Mouse (Mus musculus): ENCODE measurements at regions not wholly inside any gene's neighbourhood (a gene's known extent, or its start where the extent isn't known, plus 50 kb on each side); places are given as distances from the start of the nearest gene placed in this dataset.
"Not testable (repeated sequence)": the region's sequence is repeated elsewhere in the genome, so short reads cannot be mapped to it uniquely, and the experiment has no call there.

GRCm38 (mm10) chr6:69932297-69932696 lies 859.7 kb downstream of the Rpia start:
- TF ChIP-seq ZNF384 (IDR thresholded peaks at IDR 0.05; ENCODE audit: low read depth, low read length) (no peak), MAFK (IDR thresholded peaks at IDR 0.05; ENCODE audit: insufficient read depth, low read depth, low read length) (no peak)
- Histone ChIP-seq H3K9ac (ENCODE audit: insufficient read depth, low read depth, low read length, poor library complexity, severe bottlenecking) (no peak overlapping the region), H3K4me1 (ENCODE audit: control insufficient read depth in 2 of 2, insufficient read depth in 2 of 2, low read length in 2 of 2, poor library complexity in 1 of 2) (no peaks in the 10 kb centered on the region), H3K27ac (ENCODE audit: insufficient read depth, low read depth, low read length, poor library complexity, severe bottlenecking) (no peak overlapping the region), H3K4me3 (ENCODE audit: insufficient read depth in 1 of 2, low read depth in 1 of 2, low read length in 2 of 2, poor library complexity in 1 of 2, severe bottlenecking in 1 of 2) (no peak overlapping the region), H3K36me3 (ENCODE audit: control insufficient read depth, insufficient read depth, low read length, poor library complexity, severe bottlenecking) (no peaks in the 10 kb centered on the region), H3K9me3 (ENCODE audit: control insufficient read depth, insufficient read depth, low read depth, low read length) (no peaks in the 10 kb centered on the region)
- in situ Hi-C loops (cut with MboI; ENCODE audit: low sequenced_read_pairs in 2 of 2, unreplicated experiment in 2 of 2): no loop called here
- DNase-seq (ENCODE audit: low read depth, low spot score): no peak

- no peak for DNase-seq (ENCODE audit: low read depth, low spot score)
- TF ChIP-seq ZC3H11A (IDR thresholded peaks at IDR 0.05; ENCODE audit: borderline replicate concordance, low read depth, low read length): peak; percentile 29; the same call in 1 of the 2 replicates
- TF ChIP-seq HCFC1 (IDR thresholded peaks at IDR 0.05; ENCODE audit: borderline replicate concordance, insufficient read depth, low read length): no peak
- in situ Hi-C loops (cut with MboI; ENCODE audit: low sequenced_read_pairs in 2 of 2, unreplicated experiment in 2 of 2): no loop called here
- no peaks in the 10 kb centered on the region for H3K4me1 ChIP-seq (ENCODE audit: control insufficient read depth in 2 of 2, insufficient read depth in 2 of 2, low read length in 2 of 2, poor library complexity in 1 of 2)
- H3K9ac ChIP-seq (ENCODE audit: insufficient read depth, low read depth, low read length, poor library complexity, severe bottlenecking): no peak overlapping the region
- H3K27ac ChIP-seq (ENCODE audit: insufficient read depth, low read depth, low read length, poor library complexity, severe bottlenecking): no peak overlapping the region
- H3K36me3 ChIP-seq (ENCODE audit: control insufficient read depth, insufficient read depth, low read length, poor library complexity, severe bottlenecking): no peaks in the 10 kb centered on the region
- H3K9me3 ChIP-seq (ENCODE audit: control insufficient read depth, insufficient read depth, low read depth, low read length): 0 out of 2 replicates have a peak, but pooled peaks cover 2% of the 10 kb centered on the region
- no peak overlapping the region for H3K4me3 ChIP-seq (ENCODE audit: insufficient read depth in 1 of 2, low read depth in 1 of 2, low read length in 2 of 2, poor library complexity in 1 of 2, severe bottlenecking in 1 of 2)
Observed at GRCm38 (mm10) chr6:69914781-69915180, 877.3 kb downstream of the Rpia start.

- H3K36me3 ChIP-seq (ENCODE audit: control insufficient read depth, insufficient read depth, low read length, poor library complexity, severe bottlenecking): no peaks in the 10 kb centered on the region
- in situ Hi-C loops (cut with MboI; ENCODE audit: low sequenced_read_pairs in 2 of 2, unreplicated experiment in 2 of 2): no loop called here
- no peak overlapping the region for H3K9ac ChIP-seq (ENCODE audit: insufficient read depth, low read depth, low read length, poor library complexity, severe bottlenecking)
- H3K27ac ChIP-seq (ENCODE audit: insufficient read depth, low read depth, low read length, poor library complexity, severe bottlenecking): no peak overlapping the region
- H3K4me3 ChIP-seq (ENCODE audit: insufficient read depth in 1 of 2, low read depth in 1 of 2, low read length in 2 of 2, poor library complexity in 1 of 2, severe bottlenecking in 1 of 2): no peak overlapping the region
- no peaks in the 10 kb centered on the region for H3K9me3 ChIP-seq (ENCODE audit: control insufficient read depth, insufficient read depth, low read depth, low read length)
- TF ChIP-seq HCFC1 (IDR thresholded peaks at IDR 0.05; ENCODE audit: borderline replicate concordance, insufficient read depth, low read length): no peak
- TF ChIP-seq ZC3H11A (IDR thresholded peaks at IDR 0.05; ENCODE audit: borderline replicate concordance, low read depth, low read length): no peak
- no peak for TF ChIP-seq CHD2 (IDR thresholded peaks at IDR 0.05; ENCODE audit: low read depth, low read length)
- TF ChIP-seq ZNF384 (IDR thresholded peaks at IDR 0.05; ENCODE audit: low read depth, low read length): no peak
- TF ChIP-seq MAFK (IDR thresholded peaks at IDR 0.05; ENCODE audit: insufficient read depth, low read depth, low read length): no peak
- no peak for DNase-seq (ENCODE audit: low read depth, low spot score)
- no peaks in the 10 kb centered on the region for H3K4me1 ChIP-seq (ENCODE audit: control insufficient read depth in 2 of 2, insufficient read depth in 2 of 2, low read length in 2 of 2, poor library complexity in 1 of 2)
Observed at GRCm38 (mm10) chr6:69879286-69879685, 912.7 kb downstream of the Rpia start.

DNA sequence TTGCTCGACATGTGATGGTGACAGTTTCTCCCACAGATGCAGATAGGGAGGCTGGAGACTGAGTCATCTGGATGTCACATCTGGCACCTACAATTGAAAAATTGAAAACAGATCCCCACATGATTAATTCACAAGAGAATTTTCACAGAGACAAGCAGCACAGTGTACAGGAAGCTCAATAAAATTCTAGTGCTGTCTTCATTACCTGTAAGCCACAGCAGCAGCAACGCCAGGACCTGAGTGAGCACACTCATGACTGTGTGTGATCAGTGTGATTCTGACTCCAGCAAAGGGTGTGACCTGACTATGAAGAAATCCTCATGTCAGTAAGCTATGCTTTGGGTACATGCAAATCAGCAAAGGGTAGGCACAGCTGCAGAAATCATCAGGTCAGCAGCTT lies 933.4 kb downstream of the Rpia start:
- H3K9ac ChIP-seq (ENCODE audit: insufficient read depth, low read depth, low read length, poor library complexity, severe bottlenecking); H3K4me3 ChIP-seq (ENCODE audit: insufficient read depth in 1 of 2, low read depth in 1 of 2, low read length in 2 of 2, poor library complexity in 1 of 2, severe bottlenecking in 1 of 2); H3K9me3 ChIP-seq (ENCODE audit: control insufficient read depth, insufficient read depth, low read depth, low read length); H3K4me1 ChIP-seq (ENCODE audit: control insufficient read depth in 2 of 2, insufficient read depth in 2 of 2, low read length in 2 of 2, poor library complexity in 1 of 2); DNase-seq (ENCODE audit: low read depth, low spot score); H3K36me3 ChIP-seq (ENCODE audit: control insufficient read depth, insufficient read depth, low read length, poor library complexity, severe bottlenecking); H3K27ac ChIP-seq (ENCODE audit: insufficient read depth, low read depth, low read length, poor library complexity, severe bottlenecking); in situ Hi-C loops (cut with MboI; ENCODE audit: low sequenced_read_pairs in 2 of 2, unreplicated experiment in 2 of 2): not testable (repeated sequence)

- H3K27ac ChIP-seq (ENCODE audit: insufficient read depth, low read depth, low read length, poor library complexity, severe bottlenecking); H3K9me3 ChIP-seq (ENCODE audit: control insufficient read depth, insufficient read depth, low read depth, low read length); H3K9ac ChIP-seq (ENCODE audit: insufficient read depth, low read depth, low read length, poor library complexity, severe bottlenecking); H3K36me3 ChIP-seq (ENCODE audit: control insufficient read depth, insufficient read depth, low read length, poor library complexity, severe bottlenecking); H3K4me1 ChIP-seq (ENCODE audit: control insufficient read depth in 2 of 2, insufficient read depth in 2 of 2, low read length in 2 of 2, poor library complexity in 1 of 2); H3K4me3 ChIP-seq (ENCODE audit: insufficient read depth in 1 of 2, low read depth in 1 of 2, low read length in 2 of 2, poor library complexity in 1 of 2, severe bottlenecking in 1 of 2); in situ Hi-C loops (cut with MboI; ENCODE audit: low sequenced_read_pairs in 2 of 2, unreplicated experiment in 2 of 2): not testable (repeated sequence)
- peak; percentile 17 for DNase-seq (ENCODE audit: low read depth, low spot score)
Observed at GRCm38 (mm10) chr6:69828640-69829039, 963.4 kb downstream of the Rpia start.

DNA sequence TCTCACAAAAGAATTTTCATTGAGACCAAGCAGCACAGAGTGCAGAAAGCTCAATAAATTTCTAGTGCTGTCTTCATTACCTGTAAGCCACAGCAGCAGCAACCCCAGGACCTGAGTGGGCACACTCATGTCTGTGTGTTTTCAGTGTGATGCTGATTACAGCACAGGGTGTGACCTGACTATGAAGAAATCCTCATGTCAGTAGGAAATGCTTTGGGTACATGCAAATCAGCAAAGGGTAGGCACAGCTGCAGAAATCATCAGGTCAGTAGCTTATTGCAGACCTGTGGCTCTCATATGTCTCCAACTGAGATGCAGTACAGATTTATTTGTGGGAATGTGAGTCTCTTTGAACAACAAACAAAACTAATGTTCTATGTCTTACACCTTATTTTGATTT lies 977.1 kb downstream of the Rpia start:
- H3K9me3 ChIP-seq (ENCODE audit: control insufficient read depth, insufficient read depth, low read depth, low read length); H3K4me3 ChIP-seq (ENCODE audit: insufficient read depth in 1 of 2, low read depth in 1 of 2, low read length in 2 of 2, poor library complexity in 1 of 2, severe bottlenecking in 1 of 2); DNase-seq (ENCODE audit: low read depth, low spot score); H3K4me1 ChIP-seq (ENCODE audit: control insufficient read depth in 2 of 2, insufficient read depth in 2 of 2, low read length in 2 of 2, poor library complexity in 1 of 2); H3K9ac ChIP-seq (ENCODE audit: insufficient read depth, low read depth, low read length, poor library complexity, severe bottlenecking); H3K27ac ChIP-seq (ENCODE audit: insufficient read depth, low read depth, low read length, poor library complexity, severe bottlenecking); in situ Hi-C loops (cut with MboI; ENCODE audit: low sequenced_read_pairs in 2 of 2, unreplicated experiment in 2 of 2); H3K36me3 ChIP-seq (ENCODE audit: control insufficient read depth, insufficient read depth, low read length, poor library complexity, severe bottlenecking): not testable (repeated sequence)

GRCm38 (mm10) chr6:69814373-69814772 lies 977.7 kb downstream of the Rpia start:
- H3K27ac ChIP-seq (ENCODE audit: insufficient read depth, low read depth, low read length, poor library complexity, severe bottlenecking); H3K4me1 ChIP-seq (ENCODE audit: control insufficient read depth in 2 of 2, insufficient read depth in 2 of 2, low read length in 2 of 2, poor library complexity in 1 of 2); DNase-seq (ENCODE audit: low read depth, low spot score); H3K36me3 ChIP-seq (ENCODE audit: control insufficient read depth, insufficient read depth, low read length, poor library complexity, severe bottlenecking); H3K9ac ChIP-seq (ENCODE audit: insufficient read depth, low read depth, low read length, poor library complexity, severe bottlenecking); in situ Hi-C loops (cut with MboI; ENCODE audit: low sequenced_read_pairs in 2 of 2, unreplicated experiment in 2 of 2); H3K9me3 ChIP-seq (ENCODE audit: control insufficient read depth, insufficient read depth, low read depth, low read length); H3K4me3 ChIP-seq (ENCODE audit: insufficient read depth in 1 of 2, low read depth in 1 of 2, low read length in 2 of 2, poor library complexity in 1 of 2, severe bottlenecking in 1 of 2): not testable (repeated sequence)

DNA sequence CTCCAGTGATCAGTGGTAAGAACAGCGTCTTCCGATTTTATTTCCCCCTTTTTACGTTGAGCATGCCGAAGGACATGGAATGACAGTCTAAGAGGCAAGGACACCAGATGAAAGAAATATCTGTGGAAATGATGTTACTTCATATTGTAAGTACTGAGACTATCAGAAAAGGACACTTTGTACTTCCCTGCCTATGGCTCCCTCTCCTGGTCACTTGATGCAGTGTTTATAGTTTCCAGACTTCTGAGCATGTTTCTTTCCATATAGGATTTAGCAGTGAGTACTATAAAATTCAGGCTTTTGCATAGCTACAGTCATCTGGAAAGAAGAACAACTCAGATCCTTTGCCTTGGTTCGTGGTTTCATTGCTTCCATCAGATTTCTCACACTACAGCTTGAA lies 1011.7 kb downstream of the Rpia start:
- in situ Hi-C loops (cut with MboI; ENCODE audit: low sequenced_read_pairs in 2 of 2, unreplicated experiment in 2 of 2); H3K9ac ChIP-seq (ENCODE audit: insufficient read depth, low read depth, low read length, poor library complexity, severe bottlenecking); H3K4me1 ChIP-seq (ENCODE audit: control insufficient read depth in 2 of 2, insufficient read depth in 2 of 2, low read length in 2 of 2, poor library complexity in 1 of 2); H3K4me3 ChIP-seq (ENCODE audit: insufficient read depth in 1 of 2, low read depth in 1 of 2, low read length in 2 of 2, poor library complexity in 1 of 2, severe bottlenecking in 1 of 2); H3K9me3 ChIP-seq (ENCODE audit: control insufficient read depth, insufficient read depth, low read depth, low read length); H3K36me3 ChIP-seq (ENCODE audit: control insufficient read depth, insufficient read depth, low read length, poor library complexity, severe bottlenecking); H3K27ac ChIP-seq (ENCODE audit: insufficient read depth, low read depth, low read length, poor library complexity, severe bottlenecking): not testable (repeated sequence)
- peak; percentile 20 for DNase-seq (ENCODE audit: low read depth, low spot score)
